Mouse (Mus musculus): ENCODE results near the gene Rad51d.
"Not testable (repeated sequence)": the region's sequence is repeated elsewhere in the genome, so short reads cannot be mapped to it uniquely, and the experiment has no call there.

DNA sequence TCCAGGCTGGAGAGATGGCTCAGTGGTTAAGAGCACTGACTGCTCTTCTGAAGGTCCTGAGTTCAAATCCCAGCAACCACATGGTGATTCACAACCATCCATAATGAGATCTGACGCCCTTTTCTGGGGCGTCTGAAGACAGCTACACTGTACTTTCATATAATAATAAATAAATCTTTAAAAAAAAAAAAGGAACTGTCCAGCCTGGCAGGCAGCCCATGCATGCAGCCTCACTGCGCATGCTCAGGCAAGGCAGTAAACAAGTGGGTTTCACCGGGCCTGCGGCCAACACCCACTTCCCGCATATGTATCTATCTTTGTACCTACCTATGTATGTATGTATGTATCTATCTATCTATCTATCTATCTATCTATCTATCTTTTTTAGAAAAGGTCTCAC is 33.5 kb upstream of the Rad51d start:
- TF ChIP-seq CTCF (conservative IDR thresholded peaks at IDR 0.05; ENCODE audit: low read length); NANOG (IDR thresholded peaks at IDR 0.05; ENCODE audit: borderline replicate concordance, low read length): not testable (repeated sequence)
